Mouse (Mus musculus): ENCODE results near the gene Gldc. TPM values are rescaled to one million over a fixed set of nuclear protein-coding genes. Genes with fewer than 3 reads are reported as not detected.

Gldc gene
- polyA plus RNA-seq, 1 experiment = 3.6 TPM

- peaks cover 8% of the 10 kb centered on the region for H3K27me3 ChIP-seq (ENCODE audit: control insufficient read depth, insufficient read depth, low read length)
- H3K4me1 ChIP-seq (ENCODE audit: control insufficient read depth, insufficient read depth, low read length) = peaks cover 8% of the 10 kb centered on the region
- no peak overlapping the region for H3K4me3 ChIP-seq (ENCODE audit: control insufficient read depth, low read depth, low read length)
- no peak for TF ChIP-seq CTCF (IDR thresholded peaks at IDR 0.05; ENCODE audit: control insufficient read depth, insufficient read depth, insufficient replicate concordance, low read depth, low read length)
- no peak for TF ChIP-seq POLR2A (IDR thresholded peaks at IDR 0.05; ENCODE audit: control insufficient read depth, low read depth, low read length)
- no peak overlapping the region for H3K27ac ChIP-seq (ENCODE audit: control insufficient read depth, insufficient read depth, low read depth, low read length)
- no peaks in the 10 kb centered on the region for H3K36me3 ChIP-seq (ENCODE audit: control insufficient read depth, insufficient read depth, low read length)
Measured at GRCm38 (mm10) chr19:30174074-30174670, 1.1 kb downstream of the Gldc start.

- H3K36me3 ChIP-seq (ENCODE audit: control insufficient read depth, insufficient read depth, low read length) = no peaks in the 10 kb centered on the region
- TF ChIP-seq POLR2A (IDR thresholded peaks at IDR 0.05; ENCODE audit: control insufficient read depth, low read depth, low read length) (no peak), CTCF (IDR thresholded peaks at IDR 0.05; ENCODE audit: control insufficient read depth, insufficient read depth, insufficient replicate concordance, low read depth, low read length) (no peak)
- peaks cover 12% of the 10 kb centered on the region for H3K4me1 ChIP-seq (ENCODE audit: control insufficient read depth, insufficient read depth, low read length)
- H3K27ac ChIP-seq (ENCODE audit: control insufficient read depth, insufficient read depth, low read depth, low read length) = no peak overlapping the region
- H3K27me3 ChIP-seq (ENCODE audit: control insufficient read depth, insufficient read depth, low read length) = peaks cover 8% of the 10 kb centered on the region
- H3K4me3 ChIP-seq (ENCODE audit: control insufficient read depth, low read depth, low read length) = no peak overlapping the region
Measured at GRCm38 (mm10) chr19:30171346-30172055, 3.7 kb downstream of the Gldc start.

- Histone ChIP-seq H3K27ac (ENCODE audit: control insufficient read depth, insufficient read depth, low read depth, low read length) (no peak overlapping the region), H3K4me1 (ENCODE audit: control insufficient read depth, insufficient read depth, low read length) (peaks cover 10% of the 10 kb centered on the region), H3K4me3 (ENCODE audit: control insufficient read depth, low read depth, low read length) (no peak overlapping the region), H3K36me3 (ENCODE audit: control insufficient read depth, insufficient read depth, low read length) (no peaks in the 10 kb centered on the region), H3K27me3 (ENCODE audit: control insufficient read depth, insufficient read depth, low read length) (peaks cover 5% of the 10 kb centered on the region)
- no peak for TF ChIP-seq POLR2A (IDR thresholded peaks at IDR 0.05; ENCODE audit: control insufficient read depth, low read depth, low read length)
- TF ChIP-seq CTCF (IDR thresholded peaks at IDR 0.05; ENCODE audit: control insufficient read depth, insufficient read depth, insufficient replicate concordance, low read depth, low read length) = no peak
Measured at GRCm38 (mm10) chr19:30170319-30170718, 4.9 kb downstream of the Gldc start.

- Histone ChIP-seq H3K4me3 (ENCODE audit: control insufficient read depth, low read depth, low read length) (peak overlapping the region; percentile 41), H3K36me3 (ENCODE audit: control insufficient read depth, insufficient read depth, low read length) (no peaks in the 10 kb centered on the region), H3K4me1 (ENCODE audit: control insufficient read depth, insufficient read depth, low read length) (peaks cover 4% of the 10 kb centered on the region; the same call in 1 of the 2 replicates), H3K27me3 (ENCODE audit: control insufficient read depth, insufficient read depth, low read length) (no peaks in the 10 kb centered on the region), H3K27ac (ENCODE audit: control insufficient read depth, insufficient read depth, low read depth, low read length) (no peak overlapping the region)
- TF ChIP-seq POLR2A (IDR thresholded peaks at IDR 0.05; ENCODE audit: control insufficient read depth, low read depth, low read length) (no peak), CTCF (IDR thresholded peaks at IDR 0.05; ENCODE audit: control insufficient read depth, insufficient read depth, insufficient replicate concordance, low read depth, low read length) (no peak)
Measured at GRCm38 (mm10) chr19:30166801-30167505, 8.3 kb downstream of the Gldc start.

GRCm38 (mm10) chr19:30164228-30164627 lies 11.0 kb downstream of the Gldc start:
- Histone ChIP-seq H3K36me3 (ENCODE audit: control insufficient read depth, insufficient read depth, low read length) (no peaks in the 10 kb centered on the region), H3K27me3 (ENCODE audit: control insufficient read depth, insufficient read depth, low read length) (no peaks in the 10 kb centered on the region), H3K4me3 (ENCODE audit: control insufficient read depth, low read depth, low read length) (no peak overlapping the region), H3K27ac (ENCODE audit: control insufficient read depth, insufficient read depth, low read depth, low read length) (no peak overlapping the region), H3K4me1 (ENCODE audit: control insufficient read depth, insufficient read depth, low read length) (peaks cover 4% of the 10 kb centered on the region; the same call in 1 of the 2 replicates)
- TF ChIP-seq CTCF (IDR thresholded peaks at IDR 0.05; ENCODE audit: control insufficient read depth, insufficient read depth, insufficient replicate concordance, low read depth, low read length) (no peak), POLR2A (IDR thresholded peaks at IDR 0.05; ENCODE audit: control insufficient read depth, low read depth, low read length) (no peak)

GRCm38 (mm10) chr19:30162808-30163207 lies 12.4 kb downstream of the Gldc start:
- no peaks in the 10 kb centered on the region for H3K27me3 ChIP-seq (ENCODE audit: control insufficient read depth, insufficient read depth, low read length)
- H3K4me1 ChIP-seq (ENCODE audit: control insufficient read depth, insufficient read depth, low read length) = peaks cover 4% of the 10 kb centered on the region; the same call in 1 of the 2 replicates
- TF ChIP-seq CTCF (IDR thresholded peaks at IDR 0.05; ENCODE audit: control insufficient read depth, insufficient read depth, insufficient replicate concordance, low read depth, low read length) (no peak), POLR2A (IDR thresholded peaks at IDR 0.05; ENCODE audit: control insufficient read depth, low read depth, low read length) (no peak)
- no peak overlapping the region for H3K27ac ChIP-seq (ENCODE audit: control insufficient read depth, insufficient read depth, low read depth, low read length)
- H3K36me3 ChIP-seq (ENCODE audit: control insufficient read depth, insufficient read depth, low read length) = no peaks in the 10 kb centered on the region
- no peak overlapping the region for H3K4me3 ChIP-seq (ENCODE audit: control insufficient read depth, low read depth, low read length)

GRCm38 (mm10) chr19:30160021-30160420 lies 15.2 kb downstream of the Gldc start:
- H3K27ac ChIP-seq (ENCODE audit: control insufficient read depth, insufficient read depth, low read depth, low read length) = no peak overlapping the region

More at GRCm38 (mm10) chr19:30160021-30160420, 15.2 kb downstream of the Gldc start:
- no peaks in the 10 kb centered on the region for H3K36me3 ChIP-seq (ENCODE audit: control insufficient read depth, insufficient read depth, low read length)
- no peak overlapping the region for H3K4me3 ChIP-seq (ENCODE audit: control insufficient read depth, low read depth, low read length)
- H3K27me3 ChIP-seq (ENCODE audit: control insufficient read depth, insufficient read depth, low read length) = no peaks in the 10 kb centered on the region
- TF ChIP-seq POLR2A (IDR thresholded peaks at IDR 0.05; ENCODE audit: control insufficient read depth, low read depth, low read length) (no peak), CTCF (IDR thresholded peaks at IDR 0.05; ENCODE audit: control insufficient read depth, insufficient read depth, insufficient replicate concordance, low read depth, low read length) (no peak)
- H3K4me1 ChIP-seq (ENCODE audit: control insufficient read depth, insufficient read depth, low read length) = no peaks in the 10 kb centered on the region

Data from testis, adult 2 months (tissue).